Mouse (Mus musculus): ENCODE data around the gene Gm21095.
"Not testable (repeated sequence)": the region's sequence is repeated elsewhere in the genome, so short reads cannot be mapped to it uniquely, and the experiment has no call there.

Gm21095 gene

DNA sequence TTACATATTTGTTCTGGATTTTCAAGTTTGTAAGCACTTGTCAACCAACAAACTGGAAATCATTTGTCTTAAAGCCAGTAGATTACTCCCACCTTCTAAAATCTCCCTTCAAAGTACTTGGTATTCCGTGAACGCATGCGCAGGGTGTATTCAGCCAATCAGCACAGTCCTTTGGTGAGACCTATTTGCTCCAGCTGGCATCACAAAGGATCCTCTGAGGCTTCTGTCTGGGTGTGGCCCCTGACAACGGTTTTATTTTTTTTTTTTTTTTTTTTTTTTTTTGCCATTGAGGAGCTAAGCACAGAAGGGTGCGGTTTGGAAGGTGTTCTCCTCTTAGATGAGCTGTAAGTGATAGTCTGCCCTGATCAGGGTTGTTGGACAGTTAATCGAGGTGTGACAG lies at the start of gene Gm21095:
Gene Gm21095 (plus strand): TSS at position 301 of the 400 bp plus-strand sequence.
- not testable (repeated sequence) for DNase-seq (ENCODE audit: low spot score)
